Mouse (Mus musculus) MEL (cell line): Measurements from ENCODE around the gene Gmds.

Source experiments
- CHD1 ChIP-seq: IDR thresholded peaks from 2 replicates; pipeline ENCODE4 v1.6.1; 2012; ENCODE audit warnings: low read depth, mild to moderate bottlenecking, inconsistent platforms, low read length, improper control_type of control experiment
- CTCF ChIP-seq, 3 experiments: IDR thresholded peaks in 2 of 3; conservative IDR thresholded peaks in 1 of 3; 2 replicates each; pipeline ENCODE4 v1.5.1; 2011 to 2012; ENCODE audit warnings: low read length in 3 of 3, low read depth in 2 of 3, mild to moderate bottlenecking in 2 of 3, improper control_type of control experiment in 1 of 3, inconsistent platforms in 1 of 3, mixed read lengths in 1 of 3, moderate library complexity in 1 of 3; ENCODE audit not compliant: control insufficient read depth in 1 of 3, insufficient read depth in 1 of 3, poor library complexity in 1 of 3, severe bottlenecking in 1 of 3
- E2F4 ChIP-seq: IDR thresholded peaks from 2 replicates; pipeline ENCODE4 v1.6.1; 2011; ENCODE audit warnings: low read depth, low read length, improper control_type of control experiment, borderline replicate concordance
- GATA1 ChIP-seq: IDR thresholded peaks from 2 replicates; pipeline ENCODE4 v1.6.1; 2011; ENCODE audit warnings: low read depth, low read length, improper control_type of control experiment
- NELFE ChIP-seq: IDR thresholded peaks from 2 replicates; pipeline ENCODE4 v1.6.1; 2011; ENCODE audit warnings: low read depth, low read length, improper control_type of control experiment
- POLR2A ChIP-seq, 2 experiments: IDR thresholded peaks; 2 replicates each; pipeline ENCODE4 v1.6.1; 2011 to 2012; ENCODE audit warnings: low read length in 2 of 2, mild to moderate bottlenecking in 2 of 2, control low read depth in 1 of 2, improper control_type of control experiment in 1 of 2, low read depth in 1 of 2, moderate library complexity in 1 of 2; ENCODE audit not compliant: control insufficient read depth in 1 of 2, insufficient read depth in 1 of 2, poor library complexity in 1 of 2
- POLR2AphosphoS2 ChIP-seq: IDR thresholded peaks from 2 replicates; pipeline ENCODE4 v1.6.1; 2011; ENCODE audit warnings: low read length, improper control_type of control experiment
- TBP ChIP-seq: IDR thresholded peaks from 2 replicates; pipeline ENCODE4 v1.8.0; 2011; ENCODE audit warnings: low read depth, low read length, improper control_type of control experiment

GRCm38 (mm10) chr13:31825180-31825579 lies 513.4 kb downstream of the Gmds start:
- TF ChIP-seq NELFE: no peak
- TF ChIP-seq CTCF (IDR thresholded peaks at IDR 0.05 in 2 of 3, conservative IDR thresholded peaks at IDR 0.05 in 1 of 3; ENCODE audit: control insufficient read depth in 1 of 3, insufficient read depth in 1 of 3, low read depth in 2 of 3, low read length in 3 of 3, poor library complexity in 1 of 3, severe bottlenecking in 1 of 3): no peak
- no peak for TF ChIP-seq E2F4
- no peak for TF ChIP-seq TBP
- no peak for TF ChIP-seq POLR2A (IDR thresholded peaks at IDR 0.05; ENCODE audit: control insufficient read depth in 1 of 2, insufficient read depth in 1 of 2, low read depth in 1 of 2, low read length in 2 of 2, poor library complexity in 1 of 2)
- no peak for TF ChIP-seq CHD1
- no peak for TF ChIP-seq POLR2AphosphoS2
- TF ChIP-seq GATA1: no peak
